Mouse (Mus musculus): Measurements from ENCODE around the gene Rnf167.

GRCm38 (mm10) chr11:70668771-70669505 is 21.9 kb downstream of the Rnf167 start, which contains the start of gene Spag7:
- no peak for TF ChIP-seq CTCF (conservative IDR thresholded peaks at IDR 0.05; ENCODE audit: low read length)
- no peak for TF ChIP-seq POU5F1 (IDR thresholded peaks at IDR 0.05; ENCODE audit: borderline replicate concordance, low read length)
- no peak; the same call in 1 of the 2 replicates for TF ChIP-seq NANOG (IDR thresholded peaks at IDR 0.05; ENCODE audit: borderline replicate concordance, low read length)
